Mouse (Mus musculus) adrenal gland, postnatal 14 days (tissue): ENCODE measurements around the gene Smbd1. TPM values are rescaled to one million over a fixed set of nuclear protein-coding genes. Genes with fewer than 3 reads are reported as not detected.

ENCODE experiments used
- DNase-seq: peaks from one replicate; pipeline ENCODE4 v3.0.0; 2021; ENCODE audit warnings: mixed read lengths
- total RNA-seq: library from RNA; stranded (reverse); gene quantifications from 2 replicates; pipeline ENCODE4 v1.2.3, GENCODE M21; 2021

The Smbd1 gene
- total RNA-seq, 1 experiment from 2014 or later = not detected

DNA sequence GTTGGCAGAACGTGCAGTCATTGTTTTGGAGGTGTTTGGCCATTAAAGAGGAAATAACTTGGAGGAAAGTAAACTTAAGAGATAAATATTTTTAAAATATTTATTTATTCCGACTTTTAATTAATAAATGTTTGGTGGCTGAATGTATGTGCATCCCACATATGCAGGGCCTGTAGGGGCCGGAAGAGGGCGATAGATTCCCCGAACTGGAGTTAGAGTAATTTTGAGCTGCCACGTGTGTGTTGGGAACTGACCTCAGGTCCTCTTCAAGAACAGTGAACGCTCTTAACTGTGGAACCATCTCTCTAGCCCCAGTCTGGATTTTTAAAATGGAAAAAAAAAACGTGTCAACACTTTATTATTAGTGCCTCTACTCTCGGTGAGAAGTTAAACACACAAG lies 3.1 kb upstream of the Smbd1 start:
- peak; percentile 28 for DNase-seq

DNA sequence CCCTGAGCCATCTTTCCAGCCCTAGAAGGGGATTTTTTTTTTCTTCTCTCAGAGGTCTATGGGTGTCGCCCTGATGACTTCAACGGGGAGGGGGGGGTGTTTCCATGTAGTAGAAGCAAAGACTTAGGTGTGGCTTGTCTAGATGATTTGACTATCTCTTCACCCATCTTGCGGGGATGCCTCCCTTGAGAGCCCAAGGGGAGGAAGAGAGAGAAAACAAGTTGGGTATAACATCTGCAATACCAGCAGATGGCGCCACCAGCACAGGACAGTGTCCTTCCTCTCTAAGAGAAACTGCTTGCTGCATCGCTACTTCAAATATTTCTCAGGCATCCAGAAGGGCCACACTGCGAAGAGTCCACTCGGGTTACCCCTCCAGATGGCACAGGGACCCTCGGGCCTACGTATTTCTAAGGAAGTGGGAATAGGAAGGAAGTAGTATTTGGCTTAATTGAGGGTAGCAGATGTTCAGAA lies 2.6 kb upstream of the Smbd1 start:
- DNase-seq = peak; percentile 92

DNA sequence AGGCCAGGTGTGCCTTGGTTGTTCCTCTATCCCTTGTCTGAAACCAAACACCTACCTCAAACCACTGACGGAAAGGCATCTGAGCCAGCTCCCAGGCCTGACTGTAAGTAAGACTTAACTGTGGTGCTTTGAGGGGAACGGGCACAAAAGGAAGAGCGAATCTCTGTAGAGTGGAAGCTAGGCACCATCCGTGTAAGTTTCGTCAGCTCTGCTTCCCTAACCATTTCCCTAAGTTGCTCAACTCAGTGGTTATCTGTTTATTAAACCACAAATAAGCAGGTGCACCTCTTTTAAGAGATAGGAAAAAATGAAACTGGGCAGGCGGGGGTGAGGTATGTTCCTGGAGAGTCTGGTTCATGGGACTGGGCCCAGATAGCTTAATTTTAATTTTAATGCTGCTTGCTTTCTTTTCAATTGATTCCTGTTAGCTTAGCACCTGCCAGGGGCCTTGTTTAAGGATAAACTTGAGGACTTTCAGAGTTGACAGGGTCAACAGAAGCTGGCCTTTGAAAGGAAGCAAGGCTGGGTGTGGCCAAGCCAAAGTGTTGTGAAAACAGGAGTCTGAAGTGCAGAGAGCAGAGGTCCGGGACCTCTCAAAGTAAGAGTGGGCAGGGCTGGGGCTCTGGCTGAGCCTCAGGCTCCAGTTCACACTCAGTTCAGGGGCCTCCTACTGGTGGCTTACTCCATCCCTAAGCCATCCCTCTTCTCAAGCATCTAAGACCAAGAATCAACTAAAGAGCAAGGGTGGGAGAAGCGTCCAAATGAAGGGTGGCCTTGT lies 2.7 kb downstream of the Smbd1 start:
- no peak for DNase-seq

DNA sequence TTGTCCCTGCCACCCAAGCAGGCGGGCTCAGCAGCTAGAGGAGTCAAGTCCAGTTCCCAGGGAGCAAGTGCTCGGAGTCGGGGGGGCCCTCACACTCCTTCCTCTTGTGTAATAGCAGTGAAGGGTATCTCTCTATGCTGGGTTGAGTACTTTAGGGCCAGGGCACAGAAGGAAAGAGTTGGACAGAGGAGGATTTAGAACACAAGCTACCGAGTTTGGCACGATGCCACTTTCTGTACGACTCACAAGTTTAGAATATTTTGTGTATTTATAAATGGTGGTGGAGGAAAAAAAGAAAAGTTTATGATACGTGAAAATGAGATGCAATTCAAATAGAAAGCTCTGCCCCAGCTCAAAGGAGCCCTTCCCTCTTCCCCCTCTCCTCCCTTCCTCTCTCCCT lies 5.1 kb downstream of the Smbd1 start:
- DNase-seq = no peak

DNA sequence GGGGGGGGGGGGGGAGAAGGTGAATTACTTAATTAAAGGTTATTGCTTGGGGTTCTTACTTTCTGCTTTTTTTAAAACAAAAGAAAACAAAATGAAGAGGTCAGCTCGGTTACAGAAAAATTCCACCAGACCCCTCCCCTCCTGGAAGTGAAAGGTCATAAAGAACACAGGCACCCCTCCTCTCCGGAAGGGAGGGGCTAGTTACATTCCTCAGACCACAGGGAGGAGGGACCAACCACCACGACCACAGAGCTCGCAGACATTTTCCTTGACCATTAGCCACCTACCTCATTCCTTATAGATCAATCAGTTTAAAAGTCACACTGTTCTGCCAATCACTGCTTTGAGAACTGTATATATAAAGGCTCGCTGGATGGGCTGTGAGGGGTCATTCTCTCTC lies 6.4 kb downstream of the Smbd1 start:
- no peak for DNase-seq

DNA sequence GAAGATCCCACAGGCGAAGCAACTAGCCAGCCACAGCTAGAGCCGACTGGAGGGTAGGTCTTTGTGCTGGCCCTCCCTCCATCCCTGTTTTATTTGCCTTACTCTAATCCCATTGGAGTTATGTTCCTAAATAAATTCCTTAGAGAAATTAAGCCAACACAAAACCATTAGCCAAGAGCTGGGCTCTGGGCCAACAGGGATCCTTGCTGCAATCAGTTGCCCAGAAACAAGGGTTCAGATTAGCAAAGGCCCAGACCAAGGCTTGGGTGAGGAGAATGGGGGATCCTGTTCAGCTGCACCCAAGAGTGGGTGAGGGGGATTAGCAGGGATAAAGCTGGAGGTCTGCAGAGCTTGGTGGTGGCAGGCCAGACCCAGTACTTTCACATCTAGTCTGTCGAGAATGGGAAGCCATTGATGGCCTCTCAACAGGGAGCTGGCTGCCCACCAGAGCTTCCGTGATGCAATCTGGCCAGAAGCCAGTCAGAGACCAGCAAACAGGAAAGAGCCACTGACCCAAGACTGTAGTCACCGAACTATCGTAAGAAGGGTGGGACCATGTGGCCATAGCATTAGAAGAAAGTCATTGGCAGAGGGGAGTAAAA lies 6.9 kb downstream of the Smbd1 start:
- DNase-seq = peak; percentile 80

DNA sequence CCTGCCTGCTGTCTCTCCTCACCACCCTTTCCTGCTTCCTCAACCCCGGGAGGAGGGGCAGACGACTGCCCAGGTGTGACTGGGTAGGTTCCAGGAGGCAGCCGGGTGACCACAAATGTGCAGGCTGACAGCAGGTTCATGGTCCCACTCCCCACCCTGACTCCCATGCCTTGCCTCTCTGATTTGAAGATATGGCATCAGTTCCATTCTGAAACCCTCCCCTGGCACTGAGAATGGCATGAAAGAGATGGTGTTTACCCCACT lies 12.9 kb downstream of the Smbd1 start, which contains the start of gene Muc20:
Gene Muc20 (minus strand): TSS at position 10 of the 264 bp plus-strand sequence.
- no peak for DNase-seq

DNA sequence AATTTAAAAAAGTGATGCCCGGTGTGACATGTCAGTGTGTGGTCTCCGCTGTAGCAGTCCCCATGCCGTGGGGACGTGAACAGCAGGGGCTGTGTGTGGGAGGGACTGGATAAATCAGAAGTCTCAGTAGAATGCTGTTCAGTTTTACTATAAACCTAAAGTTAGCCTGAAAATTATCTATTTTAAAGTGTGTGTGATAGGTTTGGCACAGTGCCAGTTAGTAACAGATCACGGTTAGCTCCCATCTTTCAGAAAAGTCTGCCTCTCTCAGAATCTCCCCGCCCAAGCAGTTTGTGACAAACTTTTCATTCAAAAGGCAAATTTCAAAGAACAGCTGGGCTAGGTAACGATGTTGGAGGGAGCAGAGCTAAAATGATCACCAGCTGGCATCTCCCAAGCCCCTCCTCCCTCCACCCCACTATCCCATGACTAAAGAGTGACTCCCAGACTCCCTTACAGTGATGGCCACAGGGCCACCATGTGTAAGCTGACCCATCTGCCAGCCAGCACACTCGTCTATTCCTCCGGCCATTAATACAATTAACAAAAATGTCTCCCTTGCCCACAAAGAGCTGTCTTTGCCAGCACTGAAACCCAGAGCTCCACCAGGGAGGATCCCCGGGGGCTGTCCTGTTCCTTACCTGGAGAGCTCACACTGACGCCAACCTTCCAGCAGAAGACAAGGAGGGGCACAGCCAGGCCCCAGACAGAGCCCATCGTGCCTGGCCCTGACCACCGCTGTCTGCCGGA lies 13.4 kb downstream of the Smbd1 start:
- DNase-seq = no peak

DNA sequence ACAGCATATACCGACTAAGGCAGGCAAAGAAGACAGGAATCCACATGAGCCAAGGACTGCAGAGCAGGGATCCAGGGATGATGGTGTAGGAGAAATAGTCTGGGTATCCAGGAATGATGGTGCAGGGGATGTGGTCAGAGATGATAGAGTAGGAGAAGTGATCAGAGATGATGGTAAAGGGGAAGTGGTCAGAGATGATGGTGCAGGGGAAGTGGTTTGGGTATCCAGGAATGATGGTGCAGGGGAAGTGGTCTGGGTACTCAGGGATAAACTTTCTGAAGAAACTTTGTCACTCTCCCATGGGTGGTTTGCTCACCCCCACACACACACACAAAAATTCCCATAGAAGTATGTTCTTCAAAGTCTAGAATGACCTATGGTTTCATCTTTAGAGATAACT lies 15.1 kb downstream of the Smbd1 start:
- DNase-seq = no peak

DNA sequence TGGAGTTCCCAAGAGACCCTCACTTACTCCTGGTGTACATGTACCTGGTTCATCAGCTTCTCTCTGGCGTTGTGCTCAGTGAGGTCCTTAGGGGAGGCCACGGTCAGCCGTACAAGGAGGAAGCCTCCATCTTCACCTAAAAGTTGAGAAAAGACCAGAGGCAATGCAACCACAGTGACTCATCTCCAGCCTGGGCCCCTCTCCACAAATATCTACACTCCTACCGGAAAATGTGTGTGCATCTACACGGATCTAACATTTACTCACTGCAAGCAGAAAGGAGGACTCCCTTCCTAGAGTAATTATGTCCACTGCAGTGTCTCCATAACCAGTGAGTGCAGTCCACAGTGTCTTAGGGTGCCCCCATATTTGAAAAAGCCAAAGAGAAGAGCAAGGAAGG lies 20.2 kb downstream of the Smbd1 start:
- no peak for DNase-seq

DNA sequence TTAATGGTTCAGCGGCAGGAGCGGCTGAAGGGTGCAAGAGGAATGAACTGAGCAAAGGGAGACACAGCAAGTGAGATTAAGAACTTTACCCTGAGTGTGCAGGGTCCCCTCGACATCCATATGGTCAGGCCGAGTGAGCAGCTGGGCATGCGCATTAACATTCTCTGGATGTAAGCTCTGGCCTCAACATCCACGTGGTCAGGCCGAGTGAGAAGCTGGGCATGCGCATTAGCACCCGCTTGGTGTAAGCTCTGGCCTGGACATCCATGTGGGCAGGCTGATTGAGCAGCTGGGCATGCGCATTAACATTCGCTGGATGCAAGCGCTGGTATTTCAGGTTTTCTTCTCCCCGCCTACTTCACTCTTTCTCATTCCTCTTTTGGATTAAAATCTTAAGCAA lies 25.4 kb downstream of the Smbd1 start:
- DNase-seq = no peak

DNA sequence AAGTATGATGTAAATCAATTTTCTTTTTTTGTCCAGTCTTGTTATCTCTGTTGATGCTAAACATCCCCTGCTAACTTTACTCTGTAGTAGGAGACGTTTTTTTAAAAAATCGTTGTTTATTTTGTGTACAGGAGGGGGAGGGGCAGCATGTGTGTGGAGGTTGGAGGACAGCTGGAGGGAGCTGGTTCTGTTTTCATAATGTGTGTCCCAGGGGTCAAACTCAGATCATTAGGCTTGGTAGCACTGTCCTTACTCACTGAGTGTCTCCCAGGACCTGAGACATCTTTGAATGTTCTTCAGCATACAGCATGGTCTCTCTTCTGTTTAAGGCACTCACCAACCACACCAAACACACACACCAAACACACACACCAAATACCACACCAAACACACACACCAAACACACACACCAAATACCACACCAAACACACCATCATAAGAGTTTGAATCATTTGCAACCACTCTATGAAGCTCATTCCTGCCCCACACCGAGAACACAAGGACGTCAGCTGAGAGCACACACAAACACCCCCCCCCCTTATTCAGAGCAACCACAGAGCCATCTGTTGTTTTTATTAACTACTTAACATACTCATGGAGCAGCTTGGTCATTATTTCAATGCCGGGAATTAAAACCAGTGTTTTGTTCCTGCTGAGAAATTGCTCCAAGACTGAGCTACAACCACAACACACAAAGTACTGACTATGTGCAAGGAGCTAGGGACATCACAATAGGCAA lies 26.8 kb downstream of the Smbd1 start:
- no peak for DNase-seq

DNA sequence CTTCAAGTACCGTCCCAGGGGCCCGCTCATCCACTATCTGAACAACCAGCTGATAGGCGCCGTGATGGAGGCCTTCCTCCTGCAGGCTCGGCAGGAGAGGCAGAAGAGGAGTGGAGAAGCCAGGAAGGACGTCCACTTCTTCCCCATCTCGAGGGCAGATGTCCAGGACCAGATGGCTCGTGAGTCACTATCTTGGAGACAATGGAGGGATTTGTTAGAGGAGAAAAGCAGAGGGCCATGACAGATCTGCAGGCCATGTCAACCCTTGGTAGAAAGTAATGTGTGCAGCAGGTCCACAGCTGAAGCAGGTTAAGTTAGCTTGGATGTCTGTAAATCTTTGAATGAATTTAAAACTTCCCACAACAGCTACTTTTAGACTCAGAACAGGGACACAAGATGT lies 31.3 kb downstream of the Smbd1 start:
- DNase-seq = no peak

DNA sequence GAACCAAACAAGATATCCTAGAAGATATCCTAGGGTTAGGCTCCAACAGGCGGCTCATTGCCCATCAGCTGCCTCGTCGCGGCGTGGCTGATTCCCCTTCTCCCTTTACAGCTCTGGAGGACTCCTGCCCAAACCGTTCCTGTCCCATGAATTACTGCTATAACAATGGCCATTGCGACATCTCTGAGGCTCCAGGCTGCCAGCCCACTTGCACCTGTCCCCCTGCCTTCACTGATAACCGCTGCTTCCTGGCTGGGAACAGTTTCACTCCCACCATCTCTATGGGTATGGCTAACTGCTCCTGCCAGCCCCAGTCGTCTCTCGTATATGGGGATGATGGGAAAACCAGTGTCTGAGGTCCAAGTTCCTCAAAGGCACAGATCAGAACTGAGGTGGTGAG lies 33.6 kb downstream of the Smbd1 start:
- DNase-seq = no peak

DNA sequence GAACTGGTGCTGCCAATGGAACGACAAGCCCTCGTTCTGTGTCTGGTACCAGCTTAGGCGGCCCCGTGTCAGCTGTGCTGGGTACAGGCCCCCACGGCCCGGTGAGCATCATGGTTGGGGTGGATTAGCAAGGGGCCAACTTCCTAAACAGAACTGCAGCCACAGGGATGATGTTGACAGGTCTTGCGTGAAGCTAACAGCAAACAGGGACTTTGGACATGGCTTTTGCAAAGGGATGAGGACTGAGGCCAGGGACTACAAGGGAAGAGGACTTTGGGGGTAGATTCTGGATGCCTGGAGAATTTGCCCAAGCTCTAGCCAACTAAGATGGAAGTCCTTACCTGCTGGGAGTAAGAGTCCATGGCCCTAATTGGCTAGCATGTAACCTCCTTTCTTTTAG lies 43.4 kb downstream of the Smbd1 start:
- DNase-seq = no peak

DNA sequence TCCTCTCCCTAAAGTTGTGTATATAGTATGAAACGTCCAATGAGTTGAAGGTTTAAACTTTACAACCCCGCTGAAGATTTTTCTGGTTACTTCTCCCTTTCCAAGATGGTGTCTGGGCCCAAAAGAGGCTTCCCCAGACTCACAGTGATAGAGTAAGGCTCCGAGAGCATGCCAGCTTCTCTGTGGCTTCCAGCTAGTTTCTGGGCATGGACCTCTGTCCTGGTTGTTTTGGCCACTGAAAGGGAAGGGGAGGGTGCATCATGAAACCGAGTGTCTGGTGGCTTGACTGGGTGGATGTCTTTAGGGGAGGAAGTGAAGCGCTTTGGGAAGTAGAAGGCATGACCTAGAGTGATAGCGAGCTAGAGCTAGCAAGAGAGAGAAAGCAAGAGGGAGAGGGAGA lies 45.3 kb downstream of the Smbd1 start:
- DNase-seq = no peak

DNA sequence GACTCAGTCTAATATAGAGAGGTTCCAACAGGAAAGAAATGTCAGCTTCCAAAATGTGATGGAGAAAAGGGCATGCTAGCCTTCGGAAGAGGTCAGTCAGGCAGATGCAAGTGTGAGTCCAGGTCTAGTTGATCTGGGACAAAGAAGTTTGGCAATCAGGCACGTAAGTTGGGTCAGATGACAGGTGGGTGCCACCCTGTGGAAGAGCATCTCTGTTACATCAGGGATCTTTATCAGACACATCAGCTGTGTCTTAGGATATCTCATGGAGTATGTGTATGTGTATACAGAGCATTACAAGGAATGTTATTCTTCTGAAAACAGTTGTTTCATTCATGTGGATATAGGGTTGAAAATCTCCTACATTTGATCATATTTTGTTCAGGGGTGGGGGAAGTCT lies 45.7 kb downstream of the Smbd1 start:
- no peak for DNase-seq

Other genes with a start within 250 kb of the Smbd1 start
- 181 and 285 TPM in 2 replicates for gene Tfrc, start 201.6 kb downstream of the Smbd1 start, total RNA-seq
- 48.5 and 55.4 TPM in 2 replicates for gene Tnk2, start 166.6 kb downstream of the Smbd1 start, total RNA-seq
- not detected in 2 replicates for gene Muc4, start 74.6 kb downstream of the Smbd1 start, total RNA-seq
- gene Muc20, start 13.0 kb downstream of the Smbd1 start, total RNA-seq = 0.15 and 0.56 TPM in 2 replicates
- 99.8 and 104 TPM in 2 replicates for gene Fyttd1, start 67.0 kb upstream of the Smbd1 start, total RNA-seq
- gene Rubcn, start 67.3 kb upstream of the Smbd1 start, total RNA-seq = 27.9 and 32.7 TPM in 2 replicates
- 32.6 and 36.3 TPM in 2 replicates for gene Lrch3, start 103.6 kb upstream of the Smbd1 start, total RNA-seq
- 1.1 and 2.3 TPM in 2 replicates for gene Iqcg, start 245.7 kb upstream of the Smbd1 start, total RNA-seq
- gene Rpl35a, start 246.0 kb upstream of the Smbd1 start, total RNA-seq = 526 and 608 TPM in 2 replicates